Mouse (Mus musculus): Measurements from ENCODE around the gene Gipc1. TPM values are rescaled to one million over a fixed set of nuclear protein-coding genes. Genes with fewer than 3 reads are reported as not detected.

The Gipc1 gene
- total RNA-seq (2021): 10 to 100 TPM; 37.8 to 44.0 TPM
- long read RNA-seq, experiment 1, transcript Gipc1-201 (7 exons, 1,522 nt): major isoform, 95 of 122 reads
- long read RNA-seq, experiment 1, partial matches to known transcripts: 19 of 122 reads
- long read RNA-seq, experiment 1, other reads (novel, unspliced or antisense): 8 of 122 reads
- long read RNA-seq, experiment 2, transcript Gipc1-201 (7 exons, 1,522 nt): major isoform, 29 of 43 reads
- long read RNA-seq, experiment 2, partial matches to known transcripts: 10 of 43 reads
- long read RNA-seq, experiment 2, other reads (novel, unspliced or antisense): 4 of 43 reads

GRCm38 (mm10) chr8:83652030-83652743 is at the start of gene Gipc1:
Gene Gipc1 (plus strand): TSS chr8:83652677.
- DNase-seq: peak; percentile 96 to 97

GRCm38 (mm10) chr8:83607661-83608397 is 44.6 kb upstream of the Gipc1 start, which contains the start of the genes Tecr and Dnajb1:
Gene Tecr (minus strand): TSS chr8:83607971.
Gene Dnajb1 (plus strand): TSS chr8:83608193.
- peak; percentile 100 for DNase-seq

GRCm38 (mm10) chr8:83608398-83608829 is 44.1 kb upstream of the Gipc1 start:
- DNase-seq: peak; percentile 90 to 91

GRCm38 (mm10) chr8:83609086-83609485 is 43.4 kb upstream of the Gipc1 start:
- no peak for DNase-seq

DNA sequence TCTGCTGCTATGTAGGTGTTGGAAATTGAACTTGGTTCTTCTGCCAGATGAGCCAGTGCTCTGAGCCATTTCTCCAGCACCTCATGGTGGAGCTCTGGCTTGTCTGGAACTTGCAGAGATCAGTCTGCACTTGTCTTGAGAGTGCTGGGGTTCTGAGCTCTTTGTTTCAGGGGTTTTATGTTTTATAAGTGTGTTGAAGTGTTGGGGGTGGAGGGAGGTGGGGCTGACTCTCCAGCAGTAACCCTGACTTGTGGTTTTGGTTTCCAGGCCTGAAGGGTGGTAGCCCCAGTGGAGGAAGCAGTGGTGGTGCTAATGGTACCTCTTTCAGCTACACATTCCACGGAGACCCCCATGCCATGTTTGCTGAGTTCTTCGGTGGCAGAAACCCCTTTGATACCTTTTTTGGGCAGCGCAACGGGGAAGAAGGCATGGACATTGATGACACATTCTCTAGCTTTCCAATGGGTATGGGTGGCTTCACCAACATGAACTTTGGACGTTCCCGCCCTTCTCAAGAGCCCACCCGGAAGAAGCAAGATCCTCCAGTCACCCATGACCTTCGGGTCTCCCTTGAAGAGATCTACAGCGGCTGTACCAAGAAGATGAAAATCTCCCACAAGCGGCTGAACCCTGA is 42.8 kb upstream of the Gipc1 start:
- DNase-seq: no peak

- no peak for DNase-seq
Measured at GRCm38 (mm10) chr8:83611921-83612320, 40.6 kb upstream of the Gipc1 start.

- no peak for DNase-seq
Measured at GRCm38 (mm10) chr8:83613695-83614094, 38.8 kb upstream of the Gipc1 start.

DNA sequence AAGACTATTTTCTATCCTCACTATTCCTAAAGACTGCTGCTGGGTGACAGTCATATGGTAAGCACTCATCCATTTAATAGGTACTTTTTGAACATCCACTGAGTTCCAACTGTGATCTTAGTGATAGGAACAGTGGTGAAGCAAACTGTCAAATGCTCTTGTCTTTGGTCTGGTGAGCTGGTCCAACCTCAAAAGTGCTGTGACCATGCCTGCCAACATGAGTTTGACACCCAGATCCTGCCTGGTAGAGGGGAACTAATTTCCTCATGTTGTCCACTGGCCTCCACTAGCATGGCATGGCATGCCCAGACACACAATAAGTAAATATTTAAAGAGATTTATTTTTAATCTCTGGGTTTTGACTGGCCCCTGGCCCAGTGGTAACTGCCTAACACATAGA is 35.9 kb upstream of the Gipc1 start:
- DNase-seq: no peak

DNA sequence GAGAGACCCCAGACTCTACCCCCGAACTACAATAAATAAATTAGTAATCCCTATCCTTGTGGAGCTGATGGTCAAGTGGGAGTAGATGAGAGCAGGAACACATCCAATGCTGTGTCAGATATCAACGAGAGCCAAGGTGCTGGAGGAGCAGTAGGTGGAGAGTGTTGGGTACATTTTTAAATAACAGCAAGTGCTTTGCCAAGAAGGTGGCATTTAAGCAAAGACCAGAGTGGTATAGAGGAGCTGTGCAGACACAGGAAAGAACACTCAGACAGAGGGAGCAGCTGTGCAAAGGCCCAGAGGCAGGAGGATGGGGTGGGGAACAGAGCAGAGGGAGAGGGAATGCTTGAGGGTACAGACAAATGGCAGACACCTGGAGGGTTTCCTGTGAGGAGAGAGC is 35.4 kb upstream of the Gipc1 start:
- DNase-seq: no peak

DNA sequence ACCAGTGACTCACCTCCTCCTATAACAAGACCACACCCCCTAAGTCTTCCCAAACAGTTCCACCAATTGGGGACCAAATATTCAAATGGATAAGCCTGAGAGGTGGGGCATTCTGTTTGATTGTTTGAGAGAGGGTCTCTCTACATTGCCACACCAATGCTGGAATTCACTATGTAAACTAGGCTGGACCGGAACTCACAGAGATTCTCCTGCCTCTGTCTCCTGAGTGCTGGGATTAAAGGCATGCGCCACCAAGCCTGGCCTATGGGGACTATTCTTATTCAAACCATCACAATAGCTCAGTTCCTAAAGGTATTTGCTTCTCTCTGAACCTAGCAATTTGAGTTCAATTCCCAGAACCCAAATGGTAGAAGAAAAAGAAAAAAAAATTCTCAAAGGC is 33.9 kb upstream of the Gipc1 start:
- DNase-seq: no peak

DNA sequence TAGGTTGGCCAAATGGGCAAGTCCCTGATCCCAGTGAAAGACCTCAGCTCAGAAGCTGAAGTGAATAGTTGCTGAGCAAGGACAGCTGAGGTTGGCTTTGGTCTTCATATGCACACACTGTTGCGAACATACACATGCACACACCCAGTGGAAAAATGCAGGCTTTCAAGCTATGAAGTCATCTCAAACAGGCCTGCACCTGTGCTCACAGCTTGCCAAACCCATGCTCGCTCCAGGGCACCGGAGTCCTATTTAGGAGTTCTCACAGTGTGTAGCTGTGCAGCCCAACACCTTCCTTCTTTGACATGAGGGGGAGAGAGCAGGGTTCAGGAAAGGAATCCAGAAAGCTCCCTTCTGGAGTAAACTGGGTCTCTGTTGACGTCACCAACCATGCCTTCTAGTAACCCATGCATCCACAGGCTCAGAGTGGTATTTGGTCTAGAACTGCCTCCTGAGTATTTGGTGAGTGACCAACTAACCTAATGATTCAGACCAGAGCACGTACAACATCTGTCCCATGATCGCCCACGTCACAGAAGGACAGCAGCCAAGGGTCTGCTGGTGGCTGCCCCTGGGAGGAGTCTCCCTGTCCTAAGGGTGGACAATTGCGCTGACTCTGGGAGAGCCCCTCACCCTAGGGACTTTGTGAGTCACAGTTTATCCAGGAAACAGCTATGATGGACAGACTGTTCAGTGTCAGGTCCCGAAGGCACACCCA is 32.8 kb upstream of the Gipc1 start:
- DNase-seq: no peak

- no peak for DNase-seq
Measured at GRCm38 (mm10) chr8:83621691-83622388, 30.6 kb upstream of the Gipc1 start.

- peak; percentile 85 to 90 for DNase-seq
Measured at GRCm38 (mm10) chr8:83622389-83622989, 30.0 kb upstream of the Gipc1 start.

DNA sequence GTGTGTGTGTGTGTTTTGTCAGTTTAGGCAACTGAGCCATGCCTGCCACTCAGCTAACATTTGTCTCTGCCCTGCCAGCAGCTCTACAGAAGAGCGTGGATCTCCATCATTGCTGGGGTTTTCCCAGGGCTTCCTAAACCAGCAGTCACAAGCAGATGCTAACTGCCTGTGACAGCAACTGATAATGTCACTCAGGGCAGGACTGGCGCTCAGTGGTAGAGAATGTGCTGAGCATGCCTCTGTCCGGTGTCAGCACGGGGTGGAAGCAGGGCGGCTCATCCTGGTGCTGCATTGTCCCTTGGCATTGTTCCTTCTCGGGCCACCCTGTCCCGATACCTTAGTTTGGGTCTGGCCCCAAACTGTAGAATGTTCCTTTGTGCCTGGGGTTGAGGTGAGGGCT is 28.9 kb upstream of the Gipc1 start:
- no peak for DNase-seq

DNA sequence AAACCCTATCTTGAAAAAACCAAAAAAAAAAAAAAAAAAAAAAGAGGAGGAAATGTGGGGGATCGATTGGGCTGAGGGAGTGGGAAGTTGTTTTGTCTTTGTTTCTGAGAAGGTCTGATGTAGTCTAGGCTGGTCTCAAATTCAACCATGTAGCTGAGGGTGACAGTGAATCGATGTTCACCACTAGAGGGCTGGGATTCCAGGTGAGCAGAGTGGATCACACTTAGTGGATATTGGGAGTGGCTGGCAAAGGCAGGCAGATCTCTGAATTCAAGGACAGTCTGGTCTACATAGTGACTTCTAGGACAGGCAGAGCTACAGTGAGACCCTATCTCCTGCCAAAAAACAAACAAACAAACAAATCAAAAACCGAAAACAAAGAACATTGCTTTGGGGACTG is 27.7 kb upstream of the Gipc1 start:
- DNase-seq: peak; percentile 36 to 45

DNA sequence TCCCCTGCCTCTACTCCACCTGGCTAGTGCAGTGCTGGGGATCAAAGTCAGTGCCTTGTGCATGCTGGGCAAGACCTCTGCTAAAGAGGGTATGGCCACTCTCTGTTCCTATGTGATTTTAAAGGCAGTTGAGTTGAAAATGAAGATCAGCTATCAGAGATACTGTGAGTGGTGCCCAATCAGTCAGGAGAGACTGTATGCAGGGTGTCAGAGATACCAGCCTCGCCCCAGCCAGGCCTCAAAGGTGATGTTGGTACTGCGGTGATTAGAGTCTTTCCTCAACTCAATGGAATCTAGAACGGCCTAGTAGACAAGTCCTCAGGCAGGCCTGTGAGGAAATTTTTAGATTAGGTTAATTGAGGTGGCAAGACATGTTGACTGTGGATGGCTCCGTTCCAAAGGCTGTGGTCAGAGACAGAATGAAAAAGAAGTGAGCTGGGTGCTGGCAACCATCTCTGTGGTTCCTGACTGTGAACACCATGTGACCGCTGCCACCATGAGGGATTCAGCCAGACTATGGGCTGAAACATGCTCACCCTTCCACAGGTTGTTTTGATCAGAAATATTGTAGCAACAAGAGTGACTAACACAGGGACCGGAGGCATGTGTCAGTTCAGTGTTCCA is 26.7 kb upstream of the Gipc1 start:
- DNase-seq: no peak

DNA sequence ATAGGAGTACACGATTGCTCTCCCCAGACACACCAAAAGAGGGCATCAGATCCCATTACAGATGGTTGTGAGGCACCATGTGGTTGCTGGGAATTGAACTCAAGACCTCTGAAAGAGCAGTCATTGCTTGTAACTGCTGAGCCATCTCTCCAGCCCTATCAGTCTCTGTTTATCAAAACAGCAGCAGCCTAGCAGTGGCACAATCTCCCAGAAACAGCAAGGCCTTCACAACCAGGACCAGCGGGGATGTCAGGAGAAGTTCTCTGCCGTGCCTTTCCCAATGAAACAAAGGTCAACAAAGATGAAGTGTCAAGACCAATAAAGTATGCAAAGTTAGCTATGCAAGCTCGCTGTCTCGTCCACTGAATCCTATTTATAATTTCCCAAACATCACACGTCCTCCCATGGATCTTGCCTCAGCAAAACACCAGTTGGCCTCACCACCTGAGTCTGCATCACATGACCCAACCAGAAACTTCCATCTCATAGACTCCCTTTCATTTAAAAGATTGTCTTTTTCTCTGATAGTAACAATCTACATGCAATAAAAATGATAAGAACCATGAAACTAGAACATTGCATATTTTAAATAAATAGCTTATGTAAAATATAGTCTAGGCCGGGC is 20.3 kb upstream of the Gipc1 start:
- no peak for DNase-seq

DNA sequence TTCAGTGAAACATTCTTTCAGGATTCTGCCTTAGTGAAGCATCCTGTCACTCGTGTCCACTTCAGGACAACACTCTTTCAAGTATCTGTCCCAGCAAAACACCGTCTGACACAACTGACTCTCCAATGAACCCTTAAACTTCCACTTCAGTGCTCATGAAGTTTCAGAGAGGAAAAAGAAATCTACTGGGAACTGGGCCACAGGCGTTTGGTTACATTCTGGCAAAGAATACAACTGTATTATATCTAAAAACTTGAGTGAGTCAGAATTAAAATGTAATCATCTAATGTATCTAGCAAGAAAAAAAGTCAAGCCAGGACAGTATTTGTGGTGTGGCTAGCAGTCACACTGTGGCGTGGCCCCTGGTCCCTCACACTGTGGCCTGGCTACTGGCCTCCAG is 13.6 kb upstream of the Gipc1 start:
- DNase-seq: no peak

- no peak for DNase-seq
Measured at GRCm38 (mm10) chr8:83639649-83640048, 12.8 kb upstream of the Gipc1 start.

GRCm38 (mm10) chr8:83647511-83647910 is 5.0 kb upstream of the Gipc1 start:
- DNase-seq: no peak

Measured in adrenal gland, postnatal 36 days (tissue).